Mouse (Mus musculus): Measurements from ENCODE around the gene Pkib.

Pkib gene

GRCm38 (mm10) chr10:57741351-57741750 lies 109.6 kb downstream of the Pkib start:
- no peak for DNase-seq

GRCm38 (mm10) chr10:57743045-57743444 lies 111.3 kb downstream of the Pkib start:
- DNase-seq: no peak

GRCm38 (mm10) chr10:57743606-57744016 lies 111.8 kb downstream of the Pkib start:
- peak; percentile 31 for DNase-seq

GRCm38 (mm10) chr10:57744128-57744765 lies 112.5 kb downstream of the Pkib start:
- DNase-seq: no peak

GRCm38 (mm10) chr10:57745452-57745851 lies 113.7 kb downstream of the Pkib start:
- no peak for DNase-seq

GRCm38 (mm10) chr10:57747127-57747526 lies 115.3 kb downstream of the Pkib start:
- no peak for DNase-seq

GRCm38 (mm10) chr10:57753343-57753742 lies 121.6 kb downstream of the Pkib start:
- DNase-seq: no peak

GRCm38 (mm10) chr10:57755201-57755736 lies 123.5 kb downstream of the Pkib start:
- DNase-seq: no peak

- no peak for DNase-seq
Measured at GRCm38 (mm10) chr10:57758999-57759398, 127.2 kb downstream of the Pkib start.

GRCm38 (mm10) chr10:57760694-57761093 lies 128.9 kb downstream of the Pkib start:
- no peak for DNase-seq

- DNase-seq: no peak
Measured at GRCm38 (mm10) chr10:57763044-57763443, 131.3 kb downstream of the Pkib start.

- no peak for DNase-seq
Measured at GRCm38 (mm10) chr10:57783289-57784130, 151.7 kb downstream of the Pkib start.

GRCm38 (mm10) chr10:57784131-57784875 lies 152.5 kb downstream of the Pkib start:
- DNase-seq: peak; percentile 90

- no peak for DNase-seq
Measured at GRCm38 (mm10) chr10:57784876-57785150, 153.0 kb downstream of the Pkib start, which contains the start of gene Fabp7. Gene Fabp7 (plus strand): TSS chr10:57784881.

- DNase-seq: no peak
Measured at GRCm38 (mm10) chr10:57785552-57785951, 153.8 kb downstream of the Pkib start.
